Comparison of ENCODE assay signal across 8 mouse cellular contexts in genomic region chr7:3644348-3644671, GRCm38 (mm10). TPM values are rescaled to one million over a fixed set of nuclear protein-coding genes. Genes with fewer than 3 reads are reported as not detected.
A peak's percentile ranks its signal among the peaks of the same experiment; 100 is the strongest.
DNase-seq lines count a peak whose midpoint lies in the region; ATAC-seq and TF ChIP-seq lines count a peak whose summit lies in the region.

No protein-coding gene starts in this region.

- no peak for DNase-seq in left cerebral cortex, adult 2 months (ENCODE audit: extremely low spot score in 1 of 2, low spot score in 2 of 2)
- DNase-seq in left cerebral cortex, adult 9 months (ENCODE audit: low spot score in 2 of 2) = no peak
- no peak for DNase-seq in embryonic facial prominence, embryonic 10.5 days (ENCODE audit: low spot score)
- no peak for DNase-seq in hindbrain, embryonic 10.5 days (ENCODE audit: low spot score)
- DNase-seq in layer of hippocampus, postnatal 10 days (ENCODE audit: low spot score in 2 of 2) = no peak
- no peak for DNase-seq in left cerebral cortex, postnatal 14 days (ENCODE audit: low spot score in 2 of 2)

- intact Hi-C loops in left cerebral cortex, adult 2 months (cut with DNase I) = loop anchor here (10.0 kb wide), 1 partner anchor 1420 kb away; the partner anchor contains the start of gene U2af2
- intact Hi-C loops in left cerebral cortex, postnatal 14 days (cut with DNase I) = no loop called here

- no peaks in the 10 kb centered on the region for H3K27me3 ChIP-seq in embryonic facial prominence, embryonic 10.5 days (replicated peaks; ENCODE audit: low read depth, poor library complexity, severe bottlenecking)
- H3K27me3 ChIP-seq in hindbrain, embryonic 10.5 days (ENCODE audit: insufficient read depth, poor library complexity, severe bottlenecking) = no peaks in the 10 kb centered on the region
- no peaks in the 10 kb centered on the region for H3K27me3 ChIP-seq in liver, embryonic 15.5 days
- H3K27me3 ChIP-seq in testis, adult 2 months (ENCODE audit: control insufficient read depth, insufficient read depth, low read length) = no peaks in the 10 kb centered on the region

- H3K36me3 ChIP-seq in embryonic facial prominence, embryonic 10.5 days (replicated peaks) = peaks cover 61% of the 10 kb centered on the region
- peaks cover 56% of the 10 kb centered on the region for H3K36me3 ChIP-seq in hindbrain, embryonic 10.5 days
- H3K36me3 ChIP-seq in liver, embryonic 15.5 days (replicated peaks) = peaks cover 36% of the 10 kb centered on the region
- no peaks in the 10 kb centered on the region; the same call in 1 of the 2 replicates for H3K36me3 ChIP-seq in testis, adult 2 months (ENCODE audit: control insufficient read depth, insufficient read depth, low read length)

- 1% methylated on average over 11 of the region's 11 CpGs for WGBS in embryonic facial prominence, embryonic 10.5 days
- under 1% methylated on average over 11 of the region's 11 CpGs for WGBS in hindbrain, embryonic 10.5 days
- 1% methylated on average over 11 of the region's 11 CpGs for WGBS in liver, embryonic 15.5 days (ENCODE audit: insufficient replicate concordance)

- H3K4me3 ChIP-seq in left cerebral cortex, adult 2 months = peak overlapping the region; percentile 45
- peak overlapping the region; percentile 98 for H3K4me3 ChIP-seq in embryonic facial prominence, embryonic 10.5 days
- peak overlapping the region; percentile 100 for H3K4me3 ChIP-seq in hindbrain, embryonic 10.5 days
- peak overlapping the region; percentile 100 for H3K4me3 ChIP-seq in liver, embryonic 15.5 days (replicated peaks)
- H3K4me3 ChIP-seq in testis, adult 2 months (ENCODE audit: control insufficient read depth, low read depth, low read length) = peak overlapping the region; percentile 99

- no peak for ATAC-seq in liver, embryonic 15.5 days (ENCODE audit: insufficient read depth)

- no peak for TF ChIP-seq CTCF in left cerebral cortex, adult 2 months (IDR thresholded peaks at IDR 0.05)
- TF ChIP-seq CTCF in testis, adult 2 months (IDR thresholded peaks at IDR 0.05; ENCODE audit: control insufficient read depth, insufficient read depth, insufficient replicate concordance, low read depth, low read length) = no peak

- peak overlapping the region; percentile 25; the same call in 1 of the 2 replicates for H3K9ac ChIP-seq in liver, embryonic 15.5 days

- no peak for TF ChIP-seq POLR2A in testis, adult 2 months (IDR thresholded peaks at IDR 0.05; ENCODE audit: control insufficient read depth, low read depth, low read length)

- no peaks in the 10 kb centered on the region for H3K9me3 ChIP-seq in embryonic facial prominence, embryonic 10.5 days
- 0 out of 2 replicates have a peak, but pooled peaks cover 3% of the 10 kb centered on the region for H3K9me3 ChIP-seq in hindbrain, embryonic 10.5 days
- no peaks in the 10 kb centered on the region for H3K9me3 ChIP-seq in liver, embryonic 15.5 days (replicated peaks)

- peaks cover 38% of the 10 kb centered on the region for H3K4me1 ChIP-seq in embryonic facial prominence, embryonic 10.5 days
- H3K4me1 ChIP-seq in hindbrain, embryonic 10.5 days (replicated peaks) = peaks cover 36% of the 10 kb centered on the region
- peaks cover 40% of the 10 kb centered on the region for H3K4me1 ChIP-seq in liver, embryonic 15.5 days (replicated peaks)
- H3K4me1 ChIP-seq in testis, adult 2 months (ENCODE audit: control insufficient read depth, insufficient read depth, low read length) = peaks cover 10% of the 10 kb centered on the region

- peak overlapping the region; percentile 80 for H3K4me2 ChIP-seq in liver, embryonic 15.5 days

- no peak overlapping the region; the same call in 1 of the 2 replicates for H3K27ac ChIP-seq in left cerebral cortex, adult 2 months
- H3K27ac ChIP-seq in embryonic facial prominence, embryonic 10.5 days (replicated peaks) = peak overlapping the region; percentile 26; the same call in 1 of the 2 replicates
- peak overlapping the region; percentile 77 for H3K27ac ChIP-seq in hindbrain, embryonic 10.5 days
- H3K27ac ChIP-seq in liver, embryonic 15.5 days (replicated peaks) = peak overlapping the region; percentile 96
- H3K27ac ChIP-seq in testis, adult 2 months (ENCODE audit: control insufficient read depth, insufficient read depth, low read depth, low read length) = no peak overlapping the region

RNA-seq across cellular contexts. Expression of gene Cnot3, which starts 0.8 kb away (rescaled TPM):
- total RNA-seq in left cerebral cortex, adult 2 months (2021) = 10 to 100 TPM; 52.4 to 54.3 TPM
- 85.6 and 88.0 TPM in 2 replicates for polyA plus RNA-seq in embryonic facial prominence, embryonic 10.5 days (2016; fragmentation: Nextera tagmentation; extraction: Ambion mirVana)
- 79.6 and 80.4 TPM in 2 replicates for polyA plus RNA-seq in hindbrain, embryonic 10.5 days (2016; fragmentation: Nextera tagmentation; extraction: Ambion mirVana)
- 17.7 and 23.1 TPM in 2 replicates for polyA plus RNA-seq in liver, embryonic 15.5 days (2015; fragmentation: Nextera tagmentation; extraction: Ambion mirVana)
- polyA plus RNA-seq in testis, adult 2 months (2012; rRNA removed) = 26.3 and 27.1 TPM in 2 replicates
- 10 to 100 TPM; 54.5 to 57.5 TPM for total RNA-seq in layer of hippocampus, postnatal 10 days (2021)
- 10 to 100 TPM; 49.7 to 55.9 TPM for total RNA-seq in left cerebral cortex, postnatal 14 days (2021)

RNA-seq across cellular contexts. Expression of gene Prpf31, which starts 14.5 kb away (rescaled TPM):
- 10 to 100 TPM; 47.1 to 56.9 TPM for total RNA-seq in left cerebral cortex, adult 2 months (2021)
- polyA plus RNA-seq in embryonic facial prominence, embryonic 10.5 days (2016; fragmentation: Nextera tagmentation; extraction: Ambion mirVana) = 179 and 183 TPM in 2 replicates
- 148 and 168 TPM in 2 replicates for polyA plus RNA-seq in hindbrain, embryonic 10.5 days (2016; fragmentation: Nextera tagmentation; extraction: Ambion mirVana)
- polyA plus RNA-seq in liver, embryonic 15.5 days (2015; fragmentation: Nextera tagmentation; extraction: Ambion mirVana) = 47.0 and 49.1 TPM in 2 replicates
- polyA plus RNA-seq in testis, adult 2 months (2012; rRNA removed) = 24.8 and 26.4 TPM in 2 replicates
- 10 to 100 TPM; 59.7 to 59.9 TPM for total RNA-seq in layer of hippocampus, postnatal 10 days (2021)
- 10 to 100 TPM; 50.9 to 51.1 TPM for total RNA-seq in left cerebral cortex, postnatal 14 days (2021)

RNA-seq across cellular contexts. Expression of gene Tfpt, which starts 14.6 kb away (rescaled TPM):
- total RNA-seq in left cerebral cortex, adult 2 months (2021) = 10 to 100 TPM; 34.7 to 41.0 TPM
- 31.0 and 33.0 TPM in 2 replicates for polyA plus RNA-seq in embryonic facial prominence, embryonic 10.5 days (2016; fragmentation: Nextera tagmentation; extraction: Ambion mirVana)
- 31.7 and 41.3 TPM in 2 replicates for polyA plus RNA-seq in hindbrain, embryonic 10.5 days (2016; fragmentation: Nextera tagmentation; extraction: Ambion mirVana)
- polyA plus RNA-seq in liver, embryonic 15.5 days (2015; fragmentation: Nextera tagmentation; extraction: Ambion mirVana) = 10.4 and 12.2 TPM in 2 replicates
- 17.2 and 18.1 TPM in 2 replicates for polyA plus RNA-seq in testis, adult 2 months (2012; rRNA removed)
- total RNA-seq in layer of hippocampus, postnatal 10 days (2021) = 10 to 100 TPM; 34.4 to 42.6 TPM
- 10 to 100 TPM; 37.0 to 43.8 TPM for total RNA-seq in left cerebral cortex, postnatal 14 days (2021)

RNA-seq across cellular contexts. Expression of gene Leng1, which starts 21.3 kb away (rescaled TPM):
- total RNA-seq in left cerebral cortex, adult 2 months (2021) = 1 to 10 TPM; 5.4 to 6.1 TPM
- polyA plus RNA-seq in embryonic facial prominence, embryonic 10.5 days (2016; fragmentation: Nextera tagmentation; extraction: Ambion mirVana) = 15.8 and 17.8 TPM in 2 replicates
- polyA plus RNA-seq in hindbrain, embryonic 10.5 days (2016; fragmentation: Nextera tagmentation; extraction: Ambion mirVana) = 19.4 and 23.0 TPM in 2 replicates
- polyA plus RNA-seq in liver, embryonic 15.5 days (2015; fragmentation: Nextera tagmentation; extraction: Ambion mirVana) = 5.9 and 6.6 TPM in 2 replicates
- polyA plus RNA-seq in testis, adult 2 months (2012; rRNA removed) = 5.2 and 5.7 TPM in 2 replicates
- 1 to 10 TPM; 6.1 to 7.3 TPM for total RNA-seq in layer of hippocampus, postnatal 10 days (2021)
- 1 to 10 TPM; 4.0 to 4.9 TPM for total RNA-seq in left cerebral cortex, postnatal 14 days (2021)

RNA-seq across cellular contexts. Expression of gene Ndufa3, which starts 27.1 kb away (rescaled TPM):
- total RNA-seq in left cerebral cortex, adult 2 months (2021) = 100 to 1,000 TPM; 490 to 497 TPM
- polyA plus RNA-seq in embryonic facial prominence, embryonic 10.5 days (2016; fragmentation: Nextera tagmentation; extraction: Ambion mirVana) = 365 and 398 TPM in 2 replicates
- 423 and 441 TPM in 2 replicates for polyA plus RNA-seq in hindbrain, embryonic 10.5 days (2016; fragmentation: Nextera tagmentation; extraction: Ambion mirVana)
- 269 and 276 TPM in 2 replicates for polyA plus RNA-seq in liver, embryonic 15.5 days (2015; fragmentation: Nextera tagmentation; extraction: Ambion mirVana)
- 99.6 and 122 TPM in 2 replicates for polyA plus RNA-seq in testis, adult 2 months (2012; rRNA removed)
- total RNA-seq in layer of hippocampus, postnatal 10 days (2021) = 100 to 1,000 TPM; 531 to 596 TPM
- total RNA-seq in left cerebral cortex, postnatal 14 days (2021) = 100 to 1,000 TPM; 546 to 598 TPM

Comparison
In these comparisons a context has a peak if more than half of its experiments do, and no peak if none do; other contexts are left out.
1. H3K27ac ChIP-seq: peak in embryonic facial prominence, embryonic 10.5 days (single experiment), hindbrain, embryonic 10.5 days (single experiment) and liver, embryonic 15.5 days (single experiment); none in left cerebral cortex, adult 2 months (single experiment) and testis, adult 2 months (single experiment).
2. H3K4me3 ChIP-seq: peak in every context shown above with its lines; median percentile 100 in hindbrain, embryonic 10.5 days; 100 in liver, embryonic 15.5 days; 99 in testis, adult 2 months; 98 in embryonic facial prominence, embryonic 10.5 days; 45 in left cerebral cortex, adult 2 months.